Mouse (Mus musculus) limb, embryonic 11.5 days (tissue): ENCODE measurements around the gene Nek10. TPM values are rescaled to one million over a fixed set of nuclear protein-coding genes. Genes with fewer than 3 reads are reported as not detected.

Experiments
- ATAC-seq: fragments of 200-750 bp; cut with Nextera tagmentation; 2 replicates; pipeline ENCODE4 v1.8.0; 2017; ENCODE audit warnings: low read depth; ENCODE audit not compliant: insufficient number of reproducible peaks, low FRiP score, low TSS enrichment
- DNase-seq: peaks from one replicate; pipeline ENCODE4 v3.0.0-alpha.2; 2015; ENCODE audit warnings: low spot score
- H3K27ac ChIP-seq: fragments of 300-500 bp; sonication (generic); replicated peaks from 2 replicates; pipeline ENCODE4 v1.5.1; 2014; ENCODE audit warnings: low read depth, mild to moderate bottlenecking, low read length
- H3K27me3 ChIP-seq: fragments of 300-500 bp; sonication (generic); 2 replicates; pipeline ENCODE4 v1.6.1; 2014; ENCODE audit warnings: mild to moderate bottlenecking, low read length, mixed read lengths; ENCODE audit not compliant: control insufficient read depth, insufficient read depth
- H3K36me3 ChIP-seq: fragments of 300-500 bp; sonication (generic); 2 replicates; pipeline ENCODE4 v1.6.1; 2014; ENCODE audit warnings: mild to moderate bottlenecking, low read length, moderate library complexity, mixed read lengths; ENCODE audit not compliant: control insufficient read depth, insufficient read depth
- H3K4me1 ChIP-seq: fragments of 300-500 bp; sonication (generic); 2 replicates; pipeline ENCODE4 v1.6.1; 2014; ENCODE audit warnings: low read length, mixed read lengths; ENCODE audit not compliant: control insufficient read depth, insufficient read depth
- H3K4me2 ChIP-seq: fragments of 300-500 bp; sonication (generic); 2 replicates; pipeline ENCODE4 v1.6.1; 2014; ENCODE audit warnings: low read depth, mild to moderate bottlenecking, moderate library complexity; ENCODE audit not compliant: severe bottlenecking
- H3K4me3 ChIP-seq: fragments of 300-500 bp; sonication (generic); 2 replicates; pipeline ENCODE4 v1.5.1; 2014; ENCODE audit warnings: low read depth, low read length
- H3K9ac ChIP-seq: fragments of 300-500 bp; sonication (generic); 2 replicates; pipeline ENCODE4 v1.6.1; 2014; ENCODE audit warnings: mild to moderate bottlenecking, low read length
- H3K9me3 ChIP-seq: fragments of 300-500 bp; sonication (generic); 2 replicates; pipeline ENCODE4 v1.6.1; 2016; ENCODE audit warnings: low read length; ENCODE audit not compliant: control insufficient read depth
- WGBS: fragments of 180-500 bp; shearing (Covaris S2); extraction: QIAGEN DNeasy Blood & Tissue Kit; methylation state at CpG from one replicate; pipeline ENCODE4 v1.1.7; 2014; 5-methylcytosine and 5-hydroxymethylcytosine counted together
- polyA plus RNA-seq: library from polyadenylated mRNA; unstranded; fragments of >200 nt; fragmentation: Nextera tagmentation; extraction: Ambion mirVana; gene quantifications from 2 replicates; pipeline ENCODE4 v1.2.1, GENCODE M21; 2014

Gene Nek10
- polyA plus RNA-seq, 1 experiment from 2014 or later, result 0.05 TPM

GRCm38 (mm10) chr14:14852838-14853237 is 49.6 kb downstream of the Nek10 start:
- no peaks in the 10 kb centered on the region for H3K27me3 ChIP-seq
- H3K4me2 ChIP-seq, result no peak overlapping the region
- H3K4me3 ChIP-seq, result no peak overlapping the region
- H3K36me3 ChIP-seq, result no peaks in the 10 kb centered on the region
- 9% methylated on average over 3 of the region's 3 CpGs for WGBS
- ATAC-seq (no peak), DNase-seq (no peak)
- H3K4me1 ChIP-seq, result no peaks in the 10 kb centered on the region
- no peaks in the 10 kb centered on the region for H3K9me3 ChIP-seq
- H3K9ac ChIP-seq, result no peak overlapping the region
- H3K27ac ChIP-seq, result no peak overlapping the region

- Histone ChIP-seq H3K27me3 (no peaks in the 10 kb centered on the region), H3K9ac (no peak overlapping the region), H3K27ac (no peak overlapping the region), H3K36me3 (no peaks in the 10 kb centered on the region), H3K4me1 (no peaks in the 10 kb centered on the region), H3K4me3 (no peak overlapping the region), H3K4me2 (no peak overlapping the region), H3K9me3 (no peaks in the 10 kb centered on the region)
- ATAC-seq (no peak), DNase-seq (no peak)
- 78% methylated on average over 3 of the region's 3 CpGs for WGBS
These were observed 57.1 kb downstream of the Nek10 start for GRCm38 (mm10) chr14:14860331-14860730.

GRCm38 (mm10) chr14:14863690-14864356 is 60.6 kb downstream of the Nek10 start:
- Histone ChIP-seq H3K4me2 (no peak overlapping the region), H3K4me1 (no peaks in the 10 kb centered on the region), H3K27me3 (no peaks in the 10 kb centered on the region), H3K9ac (peak overlapping the region; percentile 43; the same call in 1 of the 2 replicates), H3K36me3 (no peaks in the 10 kb centered on the region), H3K9me3 (no peaks in the 10 kb centered on the region), H3K4me3 (no peak overlapping the region), H3K27ac (no peak overlapping the region)
- DNase-seq (peak; percentile 92), ATAC-seq (peak; percentile 79; the same call in 1 of the 2 replicates)
- WGBS, result 25% methylated on average over 7 of the region's 7 CpGs

GRCm38 (mm10) chr14:14869239-14869638 is 66.0 kb downstream of the Nek10 start:
- no peak for DNase-seq
- WGBS, result 90% methylated on average over 2 of the region's 2 CpGs
- H3K27ac ChIP-seq, result no peak overlapping the region
- H3K9me3 ChIP-seq, result no peaks in the 10 kb centered on the region
- H3K36me3 ChIP-seq, result no peaks in the 10 kb centered on the region
- no peaks in the 10 kb centered on the region for H3K27me3 ChIP-seq
- no peak overlapping the region for H3K4me3 ChIP-seq
- H3K4me2 ChIP-seq, result no peak overlapping the region
- H3K4me1 ChIP-seq, result no peaks in the 10 kb centered on the region
- ATAC-seq, result no peak
- no peak overlapping the region for H3K9ac ChIP-seq

- Histone ChIP-seq H3K27ac (no peak overlapping the region), H3K4me3 (no peak overlapping the region), H3K36me3 (no peaks in the 10 kb centered on the region), H3K4me2 (no peak overlapping the region), H3K27me3 (no peaks in the 10 kb centered on the region), H3K4me1 (no peaks in the 10 kb centered on the region), H3K9ac (no peak overlapping the region), H3K9me3 (no peaks in the 10 kb centered on the region)
- 90% methylated on average over 2 of the region's 2 CpGs for WGBS
- no peak for DNase-seq
- no peak for ATAC-seq
These were observed 66.8 kb downstream of the Nek10 start for GRCm38 (mm10) chr14:14870059-14870458.

GRCm38 (mm10) chr14:14870463-14870862 is 67.2 kb downstream of the Nek10 start:
- H3K27ac ChIP-seq, result no peak overlapping the region
- H3K4me2 ChIP-seq, result no peak overlapping the region
- ATAC-seq (no peak), DNase-seq (no peak)
- H3K4me3 ChIP-seq, result no peak overlapping the region
- no peaks in the 10 kb centered on the region for H3K4me1 ChIP-seq
- 66% methylated on average over 3 of the region's 3 CpGs for WGBS
- no peaks in the 10 kb centered on the region for H3K9me3 ChIP-seq
- H3K27me3 ChIP-seq, result no peaks in the 10 kb centered on the region
- H3K36me3 ChIP-seq, result no peaks in the 10 kb centered on the region
- no peak overlapping the region for H3K9ac ChIP-seq

- Histone ChIP-seq H3K4me3 (no peak overlapping the region), H3K27me3 (no peaks in the 10 kb centered on the region), H3K4me2 (no peak overlapping the region), H3K36me3 (no peaks in the 10 kb centered on the region), H3K9me3 (no peaks in the 10 kb centered on the region), H3K27ac (no peak overlapping the region), H3K4me1 (no peaks in the 10 kb centered on the region), H3K9ac (no peak overlapping the region)
- 90% methylated on average over 1 of the region's 1 CpGs for WGBS
- ATAC-seq, result no peak
- no peak for DNase-seq
These were observed 67.9 kb downstream of the Nek10 start for GRCm38 (mm10) chr14:14871121-14871520.

- Histone ChIP-seq H3K4me2 (no peak overlapping the region), H3K4me1 (no peaks in the 10 kb centered on the region), H3K27ac (no peak overlapping the region), H3K9ac (no peak overlapping the region), H3K36me3 (no peaks in the 10 kb centered on the region), H3K27me3 (no peaks in the 10 kb centered on the region), H3K4me3 (no peak overlapping the region), H3K9me3 (no peaks in the 10 kb centered on the region)
- ATAC-seq, result no peak
- no peak for DNase-seq
- WGBS, result 80% methylated on average over 4 of the region's 4 CpGs
These were observed 68.5 kb downstream of the Nek10 start for GRCm38 (mm10) chr14:14871700-14872099.
